Mouse (Mus musculus) ES-Bruce4 (cell line): ENCODE results near the gene Ubc.

Source experiments
- CTCF ChIP-seq: IDR thresholded peaks from one replicate; pipeline ENCODE4 v1.8.1; 2011; ENCODE audit warnings: low read depth, low read length
- POLR2A ChIP-seq: IDR thresholded peaks from one replicate; pipeline ENCODE4 v1.8.1; 2011; ENCODE audit warnings: low read length; ENCODE audit not compliant: insufficient read depth

DNA sequence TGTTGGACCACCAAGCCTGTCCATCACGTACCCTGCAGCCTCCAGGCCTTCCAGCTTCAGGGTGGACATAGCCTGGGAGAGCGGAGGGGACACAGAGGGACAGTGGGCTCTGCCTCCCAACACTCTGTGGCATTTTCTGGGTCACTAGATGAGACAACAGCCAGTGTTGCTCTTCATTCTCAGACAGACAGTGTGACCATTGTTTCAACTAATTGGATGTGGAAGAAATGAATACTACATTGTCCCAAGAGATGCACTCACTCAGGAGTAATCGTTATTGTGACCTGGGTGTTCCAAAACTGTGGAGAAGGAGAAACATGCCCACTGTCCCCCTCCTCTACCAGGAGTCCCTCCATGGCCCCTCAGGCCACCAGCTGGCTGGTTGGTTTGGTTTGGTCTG is 40.6 kb downstream of the Ubc start:
- no peak for TF ChIP-seq POLR2A
- TF ChIP-seq CTCF, result no peak
